Mouse (Mus musculus): ENCODE data around the gene Smyd3. TPM values are rescaled to one million over a fixed set of nuclear protein-coding genes. Genes with fewer than 3 reads are reported as not detected.
A peak's percentile ranks its signal among the peaks of the same experiment; 100 is the strongest.

Gene Smyd3
- polyA plus RNA-seq, 1 experiment, result 14.2 TPM

DNA sequence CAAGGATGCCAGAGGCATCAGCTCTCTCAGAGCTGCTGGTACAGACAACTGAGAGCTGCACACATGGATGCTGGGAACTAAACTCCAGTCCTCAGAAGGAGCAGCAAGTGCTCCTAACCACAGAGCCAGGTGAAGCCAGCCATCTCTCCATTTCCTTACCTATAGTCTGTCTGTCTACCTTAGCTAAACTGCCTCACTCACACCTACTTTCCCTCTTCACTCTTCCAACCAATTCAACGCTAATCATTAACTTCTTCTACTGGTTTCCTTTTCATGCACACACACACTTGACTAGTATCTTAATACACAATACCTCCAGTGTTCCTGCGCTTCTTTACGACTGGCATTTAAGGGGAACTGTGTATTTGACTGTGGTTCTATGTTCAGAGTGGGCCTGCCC is 22.0 kb upstream of the Smyd3 start:
- H3K4me1 ChIP-seq (ENCODE audit: control insufficient read depth, insufficient read depth, low read length), result no peaks in the 10 kb centered on the region
- H3K4me3 ChIP-seq (ENCODE audit: insufficient read depth, low read length), result no peak overlapping the region
- TF ChIP-seq CTCF (IDR thresholded peaks at IDR 0.05; ENCODE audit: extremely low read depth, insufficient read depth, low read length), result no peak
- TF ChIP-seq POLR2A (IDR thresholded peaks at IDR 0.05; ENCODE audit: extremely low read depth, insufficient read depth, low read length), result no peak
- H3K27ac ChIP-seq (ENCODE audit: insufficient read depth, low read length), result no peak overlapping the region

- Histone ChIP-seq H3K4me1 (ENCODE audit: control insufficient read depth, insufficient read depth, low read length) (no peaks in the 10 kb centered on the region), H3K4me3 (ENCODE audit: insufficient read depth, low read length) (no peak overlapping the region), H3K27ac (ENCODE audit: insufficient read depth, low read length) (no peak overlapping the region)
- TF ChIP-seq POLR2A (IDR thresholded peaks at IDR 0.05; ENCODE audit: extremely low read depth, insufficient read depth, low read length) (no peak), CTCF (IDR thresholded peaks at IDR 0.05; ENCODE audit: extremely low read depth, insufficient read depth, low read length) (no peak)
Observed at GRCm38 (mm10) chr1:179539054-179539453, 21.2 kb upstream of the Smyd3 start.

DNA sequence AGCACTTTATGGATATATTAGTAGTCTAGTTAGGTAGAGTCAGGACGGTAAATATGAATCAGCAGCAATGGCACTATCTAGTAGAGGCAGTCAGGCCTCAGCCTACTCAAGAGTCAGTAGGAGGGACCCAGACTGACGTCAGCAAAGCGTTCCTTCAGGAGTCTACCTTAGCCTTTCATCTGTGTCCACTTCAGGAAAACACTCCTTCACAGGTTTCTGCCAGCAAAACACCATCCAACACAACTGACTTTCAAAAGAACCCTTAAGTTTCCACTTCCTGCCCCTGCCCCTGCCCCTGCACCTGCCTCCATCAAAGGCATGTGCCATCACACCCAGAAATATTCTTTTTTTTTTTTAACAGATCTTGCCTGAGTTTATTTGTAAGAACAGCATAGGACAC is 2.1 kb upstream of the Smyd3 start:
- Histone ChIP-seq H3K27ac (ENCODE audit: insufficient read depth, low read length) (no peak overlapping the region), H3K4me1 (ENCODE audit: control insufficient read depth, insufficient read depth, low read length) (peaks cover 3% of the 10 kb centered on the region; the same call in 1 of the 2 replicates), H3K4me3 (ENCODE audit: insufficient read depth, low read length) (no peak overlapping the region)
- TF ChIP-seq POLR2A (IDR thresholded peaks at IDR 0.05; ENCODE audit: extremely low read depth, insufficient read depth, low read length), result no peak
- no peak for TF ChIP-seq CTCF (IDR thresholded peaks at IDR 0.05; ENCODE audit: extremely low read depth, insufficient read depth, low read length)

GRCm38 (mm10) chr1:179516941-179517712 is 714 bp downstream of the Smyd3 start:
- peak overlapping the region; percentile 55 for H3K4me3 ChIP-seq (ENCODE audit: insufficient read depth, low read length)
- H3K4me1 ChIP-seq (ENCODE audit: control insufficient read depth, insufficient read depth, low read length), result peaks cover 6% of the 10 kb centered on the region
- no peak for TF ChIP-seq CTCF (IDR thresholded peaks at IDR 0.05; ENCODE audit: extremely low read depth, insufficient read depth, low read length)
- no peak for TF ChIP-seq POLR2A (IDR thresholded peaks at IDR 0.05; ENCODE audit: extremely low read depth, insufficient read depth, low read length)
- no peak overlapping the region for H3K27ac ChIP-seq (ENCODE audit: insufficient read depth, low read length)

DNA sequence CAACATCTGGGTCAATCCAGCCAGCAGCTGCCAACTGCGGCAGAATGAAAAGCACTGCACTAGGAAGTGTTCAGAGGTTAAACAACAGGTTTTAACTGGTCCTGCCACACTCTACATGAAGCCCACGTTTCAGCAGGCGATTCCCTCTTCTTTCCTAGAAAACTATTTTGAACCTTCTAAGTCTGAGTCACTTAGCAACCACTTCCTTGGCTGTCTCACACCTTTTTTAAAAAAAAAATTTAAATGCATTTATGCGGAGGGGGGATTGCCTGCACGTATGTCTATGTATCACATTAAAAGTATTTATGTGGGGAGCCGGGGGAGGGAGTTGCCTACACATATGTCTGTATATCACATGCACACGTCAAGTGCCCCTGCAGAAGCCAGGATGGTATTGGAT is 5.9 kb downstream of the Smyd3 start:
- H3K4me3 ChIP-seq (ENCODE audit: insufficient read depth, low read length), result no peak overlapping the region
- TF ChIP-seq POLR2A (IDR thresholded peaks at IDR 0.05; ENCODE audit: extremely low read depth, insufficient read depth, low read length) (no peak), CTCF (IDR thresholded peaks at IDR 0.05; ENCODE audit: extremely low read depth, insufficient read depth, low read length) (no peak)
- H3K4me1 ChIP-seq (ENCODE audit: control insufficient read depth, insufficient read depth, low read length), result peaks cover 9% of the 10 kb centered on the region
- no peak overlapping the region for H3K27ac ChIP-seq (ENCODE audit: insufficient read depth, low read length)

DNA sequence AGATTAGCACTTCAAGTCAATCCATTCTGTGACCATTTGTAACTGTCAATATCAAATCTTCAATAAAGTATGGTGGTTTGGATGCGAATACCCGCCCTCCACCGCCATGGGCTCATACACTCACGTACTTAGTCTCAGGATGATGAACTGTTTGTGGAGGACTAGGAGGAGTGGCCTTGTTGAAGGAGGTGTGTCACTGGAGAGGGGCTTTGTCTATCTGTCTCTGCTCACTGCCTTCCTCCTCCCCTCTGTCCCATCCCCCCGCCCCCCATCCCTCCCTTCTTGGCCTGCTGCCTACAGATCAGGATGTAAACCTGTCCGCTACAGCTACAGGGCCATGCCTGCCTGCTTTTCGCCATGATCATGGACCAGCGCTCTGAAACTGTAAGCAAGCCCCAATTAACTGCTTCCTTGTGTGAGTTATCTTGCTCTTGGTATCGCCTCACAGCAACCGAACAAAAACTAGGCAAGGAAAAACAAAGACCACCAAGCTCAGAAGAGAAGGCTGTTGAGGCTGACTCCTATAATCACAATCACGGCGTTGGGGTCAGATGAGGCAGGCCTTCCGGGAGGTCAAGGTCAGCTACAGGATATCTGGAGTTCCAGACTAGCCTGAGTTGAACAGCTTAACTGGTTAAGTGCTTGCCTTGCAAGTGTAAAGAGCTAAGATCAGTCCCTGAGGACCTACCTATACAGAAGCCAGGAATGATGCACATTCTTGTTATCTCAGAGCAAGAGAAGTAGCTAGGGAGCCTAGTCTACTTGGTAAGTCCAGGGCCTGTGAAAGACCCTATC is 7.1 kb downstream of the Smyd3 start:
- TF ChIP-seq POLR2A (IDR thresholded peaks at IDR 0.05; ENCODE audit: extremely low read depth, insufficient read depth, low read length), result no peak
- TF ChIP-seq CTCF (IDR thresholded peaks at IDR 0.05; ENCODE audit: extremely low read depth, insufficient read depth, low read length), result no peak
- H3K27ac ChIP-seq (ENCODE audit: insufficient read depth, low read length), result no peak overlapping the region
- H3K4me1 ChIP-seq (ENCODE audit: control insufficient read depth, insufficient read depth, low read length), result peaks cover 6% of the 10 kb centered on the region
- H3K4me3 ChIP-seq (ENCODE audit: insufficient read depth, low read length), result no peak overlapping the region

DNA sequence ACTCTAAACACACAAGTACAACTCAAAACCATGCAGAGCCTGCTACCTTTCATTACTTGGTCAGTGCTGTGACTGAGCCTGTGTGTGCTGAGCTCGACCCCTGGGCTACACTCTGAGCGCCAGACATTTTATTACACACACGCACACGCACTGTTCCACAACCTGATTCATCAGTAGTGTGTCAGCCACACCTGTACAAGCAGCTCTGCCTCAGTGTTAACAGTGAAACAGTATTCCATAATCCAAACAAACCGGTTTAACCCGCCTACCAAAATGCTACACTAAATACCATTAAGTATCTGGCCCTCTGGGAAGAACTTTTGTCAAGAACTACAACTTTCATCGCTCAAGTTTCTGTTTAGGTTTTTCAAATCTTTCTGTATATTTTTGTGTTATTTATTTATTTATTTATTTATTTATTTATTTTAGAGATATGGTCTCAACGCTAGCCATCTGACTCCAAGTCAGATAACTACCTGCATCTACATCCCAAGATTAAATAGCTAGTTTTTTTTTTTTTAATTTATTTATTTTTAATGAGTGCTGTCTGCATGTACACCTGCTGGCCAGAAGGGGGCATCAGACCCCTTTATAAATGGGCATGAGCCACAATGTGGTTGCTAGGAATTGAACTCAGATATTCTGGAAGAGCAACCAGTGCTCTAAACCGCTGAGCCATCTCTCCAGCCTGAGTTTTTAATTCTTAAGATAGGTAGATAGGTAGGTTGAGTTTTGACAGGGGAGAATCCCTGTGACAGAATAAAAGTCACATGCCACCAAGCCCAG is 11.1 kb downstream of the Smyd3 start:
- TF ChIP-seq POLR2A (IDR thresholded peaks at IDR 0.05; ENCODE audit: extremely low read depth, insufficient read depth, low read length), result no peak
- TF ChIP-seq CTCF (IDR thresholded peaks at IDR 0.05; ENCODE audit: extremely low read depth, insufficient read depth, low read length), result peak; percentile 59
- Histone ChIP-seq H3K4me3 (ENCODE audit: insufficient read depth, low read length) (no peak overlapping the region), H3K27ac (ENCODE audit: insufficient read depth, low read length) (no peak overlapping the region)

DNA sequence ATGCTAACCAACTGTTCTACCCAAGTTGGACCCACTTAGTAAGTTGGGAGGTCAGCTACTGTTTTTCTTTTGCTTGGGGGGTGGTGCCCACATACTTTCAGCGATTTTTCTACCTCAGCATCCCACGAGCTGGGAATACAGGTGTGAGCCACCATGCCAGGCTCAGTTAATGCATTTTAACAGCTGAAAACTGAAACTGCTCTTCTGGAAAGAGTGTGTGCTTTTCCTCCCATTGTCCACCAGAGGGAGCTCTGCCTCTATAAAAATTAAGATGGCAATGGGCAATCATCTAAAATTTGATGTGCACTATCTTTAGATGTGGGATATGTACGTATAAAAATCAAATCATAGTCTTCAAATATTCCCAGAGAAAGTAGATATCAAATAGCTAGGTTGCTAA is 15.3 kb downstream of the Smyd3 start:
- Histone ChIP-seq H3K4me1 (ENCODE audit: control insufficient read depth, insufficient read depth, low read length) (no peaks in the 10 kb centered on the region), H3K27ac (ENCODE audit: insufficient read depth, low read length) (no peak overlapping the region), H3K4me3 (ENCODE audit: insufficient read depth, low read length) (no peak overlapping the region)
- no peak for TF ChIP-seq POLR2A (IDR thresholded peaks at IDR 0.05; ENCODE audit: extremely low read depth, insufficient read depth, low read length)
- peak; percentile 41; the same call in 1 of the 2 replicates for TF ChIP-seq CTCF (IDR thresholded peaks at IDR 0.05; ENCODE audit: extremely low read depth, insufficient read depth, low read length)

More for the DNA sequence above, 11.1 kb downstream of the Smyd3 start:
- H3K4me1 ChIP-seq (ENCODE audit: control insufficient read depth, insufficient read depth, low read length), result peaks cover 3% of the 10 kb centered on the region

DNA sequence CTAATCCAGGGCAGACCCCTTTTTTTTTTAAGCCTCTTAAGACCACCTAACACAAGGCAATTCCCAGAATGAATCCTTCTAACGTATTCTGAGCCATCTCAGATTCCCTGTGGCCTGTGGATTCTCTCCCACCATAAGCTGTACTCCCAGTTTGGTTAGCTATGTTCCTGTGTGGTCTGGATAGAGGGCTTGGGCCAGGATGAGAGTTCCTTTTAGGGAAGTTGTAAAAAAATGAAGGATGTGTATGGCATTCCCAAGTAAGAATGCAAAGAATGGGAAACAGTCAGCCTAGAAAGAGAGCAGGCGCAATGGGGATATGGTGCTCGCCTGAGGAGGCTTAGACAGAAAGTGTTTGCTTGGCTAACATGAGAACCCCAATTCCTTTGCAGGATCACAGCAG is 18.6 kb downstream of the Smyd3 start:
- no peak overlapping the region for H3K27ac ChIP-seq (ENCODE audit: insufficient read depth, low read length)
- no peak overlapping the region for H3K4me3 ChIP-seq (ENCODE audit: insufficient read depth, low read length)
- no peak for TF ChIP-seq CTCF (IDR thresholded peaks at IDR 0.05; ENCODE audit: extremely low read depth, insufficient read depth, low read length)
- TF ChIP-seq POLR2A (IDR thresholded peaks at IDR 0.05; ENCODE audit: extremely low read depth, insufficient read depth, low read length), result no peak
- H3K4me1 ChIP-seq (ENCODE audit: control insufficient read depth, insufficient read depth, low read length), result no peaks in the 10 kb centered on the region
